Mouse (Mus musculus) heart, embryonic 12.5 days (tissue): Measurements from ENCODE around the gene Tssk6. TPM values are rescaled to one million over a fixed set of nuclear protein-coding genes. Genes with fewer than 3 reads are reported as not detected.
A peak's percentile ranks its signal among the peaks of the same experiment; 100 is the strongest.

Experiments
- ATAC-seq: fragments of 200-750 bp; cut with Nextera tagmentation; 2 replicates; pipeline ENCODE4 v1.8.0; 2017; ENCODE audit warnings: moderate TSS enrichment, moderate library complexity; ENCODE audit not compliant: insufficient number of reproducible peaks, low FRiP score
- H3K27ac ChIP-seq: fragments of 300-500 bp; sonication (generic); 2 replicates; pipeline ENCODE4 v1.5.1; 2016; ENCODE audit warnings: mild to moderate bottlenecking, moderate library complexity; ENCODE audit not compliant: poor library complexity, severe bottlenecking
- H3K27me3 ChIP-seq: fragments of 300-500 bp; sonication (generic); replicated peaks from 2 replicates; pipeline ENCODE4 v1.6.1; 2016; ENCODE audit warnings: mild to moderate bottlenecking, moderate library complexity
- H3K36me3 ChIP-seq: fragments of 300-500 bp; sonication (generic); 2 replicates; pipeline ENCODE4 v1.6.1; 2016; ENCODE audit warnings: mild to moderate bottlenecking, moderate library complexity
- H3K4me1 ChIP-seq: fragments of 300-500 bp; sonication (generic); replicated peaks from 2 replicates; pipeline ENCODE4 v1.6.1; 2016; ENCODE audit warnings: mild to moderate bottlenecking
- H3K4me2 ChIP-seq: fragments of 300-500 bp; sonication (generic); 2 replicates; pipeline ENCODE4 v1.6.1; 2016; ENCODE audit warnings: mild to moderate bottlenecking, moderate library complexity
- H3K4me3 ChIP-seq: fragments of 300-500 bp; sonication (generic); 2 replicates; pipeline ENCODE4 v1.5.1; 2016; ENCODE audit warnings: mild to moderate bottlenecking
- H3K9ac ChIP-seq: fragments of 300-500 bp; sonication (generic); 2 replicates; pipeline ENCODE4 v1.6.1; 2016; ENCODE audit warnings: mild to moderate bottlenecking, moderate library complexity
- H3K9me3 ChIP-seq: fragments of 300-500 bp; sonication (generic); replicated peaks from 2 replicates; pipeline ENCODE4 v1.6.1; 2016; ENCODE audit warnings: mild to moderate bottlenecking, moderate library complexity
- WGBS: fragments of 180-500 bp; shearing (Covaris S2); methylation state at CpG from one replicate; pipeline ENCODE4 v1.1.7; 2016; 5-methylcytosine and 5-hydroxymethylcytosine counted together
- polyA plus RNA-seq: library from polyadenylated mRNA; unstranded; fragments of >200 nt; fragmentation: Nextera tagmentation; extraction: Ambion mirVana; gene quantifications from 2 replicates; pipeline ENCODE4 v1.2.1, GENCODE M21; 2016

The Tssk6 gene
- polyA plus RNA-seq, 1 experiment from 2014 or later = 1.9 TPM

- 2% methylated on average over 41 of the region's 41 CpGs for WGBS
- H3K4me1 ChIP-seq = peaks cover 49% of the 10 kb centered on the region
Measured at GRCm38 (mm10) chr8:69901484-69902162, 361 bp upstream of the Tssk6 start.

GRCm38 (mm10) chr8:69903063-69903542 is 1.1 kb downstream of the Tssk6 start:
- Histone ChIP-seq H3K27me3 (no peaks in the 10 kb centered on the region), H3K27ac (peak overlapping the region; percentile 93), H3K4me1 (peaks cover 34% of the 10 kb centered on the region), H3K9me3 (no peaks in the 10 kb centered on the region), H3K9ac (peak overlapping the region; percentile 68), H3K4me2 (peak overlapping the region; percentile 90), H3K36me3 (peaks cover 20% of the 10 kb centered on the region), H3K4me3 (peak overlapping the region; percentile 84)
- peak; percentile 91 for ATAC-seq
- under 1% methylated on average over 45 of the region's 45 CpGs for WGBS

More at GRCm38 (mm10) chr8:69901484-69902162, 361 bp upstream of the Tssk6 start:
- H3K4me2 ChIP-seq = peak overlapping the region; percentile 90
- peak overlapping the region; percentile 93 for H3K27ac ChIP-seq
- H3K27me3 ChIP-seq = no peaks in the 10 kb centered on the region
- H3K36me3 ChIP-seq = peaks cover 22% of the 10 kb centered on the region
- H3K9me3 ChIP-seq = no peaks in the 10 kb centered on the region
- peak overlapping the region; percentile 84 for H3K9ac ChIP-seq
- ATAC-seq = peak; percentile 75
- peak overlapping the region; percentile 84 for H3K4me3 ChIP-seq

DNA sequence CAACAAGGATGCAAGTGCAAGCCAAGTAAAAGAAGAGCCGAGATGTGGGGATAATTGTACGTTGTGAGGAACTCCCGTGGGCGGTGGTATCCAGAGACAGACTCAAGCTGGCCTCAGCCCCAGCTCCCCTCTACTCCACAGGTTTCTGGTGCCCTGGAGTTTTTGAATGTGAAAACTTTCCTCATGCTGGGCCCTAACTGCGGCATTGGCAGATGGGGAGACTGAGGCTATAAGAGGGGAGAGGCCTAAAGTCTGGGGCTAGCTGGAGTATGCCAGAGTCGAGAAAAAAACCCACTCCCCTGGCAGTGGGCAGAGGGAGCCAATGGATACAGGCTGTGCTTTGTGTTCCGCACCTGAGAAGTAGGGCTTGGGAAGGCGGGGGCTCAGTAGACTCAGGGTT is 2.1 kb downstream of the Tssk6 start:
- no peak overlapping the region for H3K9ac ChIP-seq
- H3K27ac ChIP-seq = no peak overlapping the region
- no peak for ATAC-seq
- H3K4me1 ChIP-seq = peaks cover 32% of the 10 kb centered on the region
- no peaks in the 10 kb centered on the region for H3K9me3 ChIP-seq
- no peak overlapping the region for H3K4me3 ChIP-seq
- H3K27me3 ChIP-seq = no peaks in the 10 kb centered on the region
- H3K4me2 ChIP-seq = peak overlapping the region; percentile 90
- peaks cover 20% of the 10 kb centered on the region for H3K36me3 ChIP-seq
- 68% methylated on average over 8 of the region's 8 CpGs for WGBS

- no peak overlapping the region for H3K27ac ChIP-seq
- ATAC-seq = no peak
- peaks cover 20% of the 10 kb centered on the region; the same call in 1 of the 2 replicates for H3K4me1 ChIP-seq
- H3K27me3 ChIP-seq = no peaks in the 10 kb centered on the region
- no peaks in the 10 kb centered on the region for H3K9me3 ChIP-seq
- no peak overlapping the region for H3K9ac ChIP-seq
- H3K4me2 ChIP-seq = no peak overlapping the region
- H3K36me3 ChIP-seq = peaks cover 38% of the 10 kb centered on the region
- 94% methylated on average over 2 of the region's 2 CpGs for WGBS
- no peak overlapping the region for H3K4me3 ChIP-seq
Measured at GRCm38 (mm10) chr8:69906260-69906659, 4.3 kb downstream of the Tssk6 start.

DNA sequence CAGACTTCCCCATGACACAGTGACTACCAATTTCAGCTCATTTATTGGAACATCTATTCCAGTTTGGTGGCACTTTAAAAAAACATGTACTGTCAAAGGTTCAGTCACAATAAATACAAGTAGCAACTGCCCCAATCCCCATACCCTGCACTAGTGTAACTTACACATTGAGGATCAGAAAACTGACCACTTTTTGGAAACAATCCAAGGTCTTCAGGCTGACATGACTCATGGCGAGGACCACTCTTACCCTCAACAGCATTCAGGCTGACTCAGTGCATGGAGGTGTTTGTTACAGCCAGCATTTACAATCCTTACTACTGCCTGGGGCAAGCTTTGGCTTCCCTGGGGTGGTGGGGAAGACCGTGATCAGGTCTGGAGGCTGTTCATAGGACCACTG is 5.1 kb downstream of the Tssk6 start:
- Histone ChIP-seq H3K27ac (no peak overlapping the region), H3K4me1 (peaks cover 15% of the 10 kb centered on the region; the same call in 1 of the 2 replicates), H3K9me3 (no peaks in the 10 kb centered on the region), H3K27me3 (no peaks in the 10 kb centered on the region), H3K4me2 (no peak overlapping the region), H3K9ac (no peak overlapping the region; the same call in 1 of the 2 replicates), H3K4me3 (no peak overlapping the region), H3K36me3 (peaks cover 46% of the 10 kb centered on the region)
- 74% methylated on average over 2 of the region's 2 CpGs for WGBS
- no peak for ATAC-seq

DNA sequence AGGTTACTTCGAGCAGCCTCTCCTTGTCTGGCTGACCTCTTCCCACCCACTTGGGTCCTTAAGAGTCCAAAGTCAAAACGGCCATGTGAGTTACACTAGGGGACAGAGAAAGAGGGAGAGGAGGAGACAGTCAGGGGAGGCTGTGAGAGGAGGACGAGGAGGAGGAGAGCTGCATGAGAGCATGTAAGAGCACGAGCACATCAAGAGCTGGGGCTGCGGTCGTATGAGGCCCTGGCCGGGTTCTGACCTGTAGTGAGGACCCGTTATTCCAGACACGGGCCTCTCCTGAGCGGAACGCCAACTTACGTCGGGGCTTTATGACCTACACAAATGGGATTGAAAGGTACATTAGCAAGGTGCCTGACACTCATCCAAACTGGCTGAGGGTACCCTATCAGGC is 9.9 kb downstream of the Tssk6 start:
- no peak for ATAC-seq
- H3K4me2 ChIP-seq = no peak overlapping the region
- 90% methylated on average over 13 of the region's 13 CpGs for WGBS
- no peak overlapping the region for H3K4me3 ChIP-seq
- H3K4me1 ChIP-seq = peaks cover 29% of the 10 kb centered on the region
- H3K27me3 ChIP-seq = no peaks in the 10 kb centered on the region
- H3K36me3 ChIP-seq = peaks cover 93% of the 10 kb centered on the region
- no peaks in the 10 kb centered on the region for H3K9me3 ChIP-seq
- no peak overlapping the region for H3K9ac ChIP-seq
- H3K27ac ChIP-seq = no peak overlapping the region

DNA sequence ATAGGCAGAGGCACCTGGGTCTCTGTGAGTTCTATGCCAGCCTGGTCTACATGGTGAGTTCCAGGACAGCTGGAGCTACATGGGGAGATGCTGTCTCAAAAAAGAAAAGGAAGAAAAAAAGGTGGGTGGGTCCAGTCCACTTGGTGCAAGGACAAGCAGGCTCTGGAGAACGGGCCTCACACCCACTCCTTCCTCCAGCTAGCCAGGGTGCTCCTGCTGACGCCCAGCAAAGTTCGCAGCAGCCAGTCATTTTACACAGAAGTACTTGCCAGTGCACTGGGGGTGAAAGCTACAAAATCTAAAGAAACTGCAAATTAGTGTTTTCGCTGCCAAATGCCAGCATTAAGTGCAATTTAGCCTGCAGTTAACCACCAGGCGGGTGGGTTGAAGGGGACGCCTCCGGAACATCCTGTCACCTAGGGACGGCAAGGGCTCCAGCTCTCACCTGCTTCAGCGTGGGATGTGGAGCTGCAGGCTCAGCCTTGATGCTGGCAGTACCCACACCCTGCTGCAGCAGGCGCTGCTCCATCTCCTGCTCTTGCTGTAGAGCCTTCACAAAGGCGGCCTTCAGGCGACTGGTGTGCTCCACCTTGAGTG is 10.6 kb downstream of the Tssk6 start:
- Histone ChIP-seq H3K9me3 (no peaks in the 10 kb centered on the region), H3K27ac (no peak overlapping the region), H3K36me3 (peaks cover 99% of the 10 kb centered on the region), H3K4me2 (no peak overlapping the region), H3K4me3 (no peak overlapping the region), H3K9ac (no peak overlapping the region), H3K4me1 (peaks cover 29% of the 10 kb centered on the region), H3K27me3 (no peaks in the 10 kb centered on the region)
- no peak for ATAC-seq
- 90% methylated on average over 12 of the region's 12 CpGs for WGBS

DNA sequence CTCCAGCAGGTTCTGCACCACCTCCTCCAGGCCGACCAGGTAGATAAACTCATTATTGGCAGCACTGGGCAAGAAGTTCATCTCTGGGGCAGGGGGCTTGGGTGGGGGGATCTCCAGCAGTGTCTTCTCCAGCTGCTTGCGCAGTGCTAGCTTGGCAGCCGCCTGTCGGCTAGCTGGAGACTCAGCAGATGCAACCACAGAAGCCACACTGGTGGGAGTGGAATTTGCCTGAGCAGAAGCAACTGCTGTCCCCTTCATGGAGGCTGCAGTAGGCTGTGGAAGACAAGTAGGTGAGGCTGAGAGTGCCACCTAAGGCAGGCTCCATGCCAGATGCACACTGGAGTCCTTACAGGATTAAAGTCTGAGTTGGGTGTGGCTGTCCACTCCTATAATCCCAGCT is 12.5 kb downstream of the Tssk6 start:
- peaks cover 34% of the 10 kb centered on the region for H3K4me1 ChIP-seq
- H3K9ac ChIP-seq = no peak overlapping the region
- H3K4me2 ChIP-seq = no peak overlapping the region
- no peak overlapping the region for H3K4me3 ChIP-seq
- H3K36me3 ChIP-seq = peaks cover 85% of the 10 kb centered on the region
- WGBS = 73% methylated on average over 4 of the region's 4 CpGs
- H3K9me3 ChIP-seq = no peaks in the 10 kb centered on the region
- H3K27me3 ChIP-seq = no peaks in the 10 kb centered on the region
- no peak for ATAC-seq
- peak overlapping the region; percentile 90 for H3K27ac ChIP-seq

GRCm38 (mm10) chr8:69915748-69916147 is 13.8 kb downstream of the Tssk6 start:
- H3K9ac ChIP-seq = 0 out of 2 replicates have a peak overlapping the region, but pooled peaks have one; percentile 13
- H3K27me3 ChIP-seq = no peaks in the 10 kb centered on the region
- peak; percentile 66; the same call in 1 of the 2 replicates for ATAC-seq
- whole genome bisulfite sequencing = 22% methylated on average over 5 of the region's 5 CpGs
- H3K4me3 ChIP-seq = no peak overlapping the region
- H3K36me3 ChIP-seq = peaks cover 72% of the 10 kb centered on the region
- peak overlapping the region; percentile 25; the same call in 1 of the 2 replicates for H3K4me2 ChIP-seq
- no peaks in the 10 kb centered on the region for H3K9me3 ChIP-seq
- peak overlapping the region; percentile 90 for H3K27ac ChIP-seq
- peaks cover 46% of the 10 kb centered on the region for H3K4me1 ChIP-seq

DNA sequence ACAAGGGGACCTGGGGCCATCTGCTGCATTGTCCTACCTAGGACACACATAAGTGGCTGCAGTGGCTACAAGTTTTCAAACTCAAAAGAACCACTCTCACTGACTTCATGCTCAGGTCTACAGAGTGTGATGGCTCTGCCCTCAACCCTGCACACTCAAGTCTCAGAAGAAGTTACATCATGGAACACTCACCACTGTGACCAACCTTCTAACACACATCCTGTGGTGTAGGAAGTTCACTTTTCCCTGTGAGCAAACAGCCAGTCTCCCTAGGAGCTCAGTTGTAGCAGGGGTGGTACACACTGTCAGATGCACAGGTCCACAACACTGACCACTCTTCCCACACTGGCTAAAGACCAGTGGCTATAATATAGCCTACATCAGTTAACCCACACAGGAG is 16.5 kb downstream of the Tssk6 start:
- H3K4me3 ChIP-seq = no peak overlapping the region
- H3K9ac ChIP-seq = no peak overlapping the region
- no peak for ATAC-seq
- no peak overlapping the region for H3K4me2 ChIP-seq
- H3K27ac ChIP-seq = no peak overlapping the region
- peaks cover 68% of the 10 kb centered on the region for H3K4me1 ChIP-seq
- H3K36me3 ChIP-seq = peaks cover 45% of the 10 kb centered on the region
- H3K9me3 ChIP-seq = no peaks in the 10 kb centered on the region
- H3K27me3 ChIP-seq = no peaks in the 10 kb centered on the region

DNA sequence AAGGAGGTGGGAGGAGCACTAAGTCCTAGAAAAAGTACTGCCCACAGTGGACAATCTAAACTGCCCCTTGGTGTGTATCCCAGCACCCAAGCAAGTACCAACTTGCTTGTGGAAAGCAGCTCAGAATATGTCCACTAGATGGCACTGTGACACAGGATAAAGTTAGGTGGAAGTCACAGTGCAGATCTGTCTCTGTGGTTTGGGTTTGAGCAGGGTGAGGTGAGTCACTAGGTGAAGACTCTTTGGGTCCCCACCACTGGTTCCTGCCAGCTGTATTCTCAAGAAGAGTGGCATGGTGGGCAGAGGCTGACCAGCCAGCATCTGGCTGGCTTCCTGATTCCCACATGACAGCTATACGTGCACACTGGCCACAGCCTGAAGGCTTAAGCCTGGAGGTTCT is 17.0 kb downstream of the Tssk6 start:
- ATAC-seq = 0 out of 2 replicates have a peak, but pooled peaks have one; percentile 12
- 50% methylated on average over 1 of the region's 1 CpGs for WGBS
- peak overlapping the region; percentile 22; the same call in 1 of the 2 replicates for H3K27ac ChIP-seq
- peaks cover 40% of the 10 kb centered on the region for H3K36me3 ChIP-seq
- H3K9me3 ChIP-seq = no peaks in the 10 kb centered on the region
- H3K27me3 ChIP-seq = no peaks in the 10 kb centered on the region
- no peak overlapping the region for H3K9ac ChIP-seq
- no peak overlapping the region for H3K4me2 ChIP-seq
- H3K4me3 ChIP-seq = no peak overlapping the region
- peaks cover 73% of the 10 kb centered on the region for H3K4me1 ChIP-seq
